Mouse (Mus musculus) liver, adult 2 months (tissue): ENCODE results near the gene Tmem208. TPM values are rescaled to one million over a fixed set of nuclear protein-coding genes. Genes with fewer than 3 reads are reported as not detected.

Experiments
- DNase-seq: peaks from one replicate; pipeline ENCODE4 v3.0.0-alpha.2; 2011; ENCODE audit warnings: low read depth, low spot score; ENCODE audit errors: extremely low read depth
- H3K27ac ChIP-seq: fragments of 200-500 bp; replicated peaks from 2 replicates; pipeline ENCODE4 v1.5.1; 2012; ENCODE audit warnings: low read depth, mild to moderate bottlenecking, control low read depth, inconsistent platforms, low read length; ENCODE audit not compliant: insufficient read depth
- H3K27me3 ChIP-seq: fragments of 200-500 bp; 2 replicates; pipeline ENCODE4 v1.6.1; 2012; ENCODE audit warnings: mild to moderate bottlenecking, moderate library complexity, low read length, inconsistent platforms; ENCODE audit not compliant: control insufficient read depth, insufficient read depth
- H3K36me3 ChIP-seq: fragments of 200-500 bp; 2 replicates; pipeline ENCODE4 v1.6.1; 2012; ENCODE audit warnings: low read length, inconsistent platforms; ENCODE audit not compliant: control insufficient read depth, insufficient read depth
- H3K4me1 ChIP-seq: fragments of 200-500 bp; 2 replicates; pipeline ENCODE4 v1.6.1; 2011; ENCODE audit warnings: low read length; ENCODE audit not compliant: control insufficient read depth, insufficient read depth
- H3K4me3 ChIP-seq: fragments of 200-500 bp; 2 replicates; pipeline ENCODE4 v1.5.1; 2011; ENCODE audit warnings: low read depth, mild to moderate bottlenecking, control low read depth, low read length, moderate library complexity; ENCODE audit not compliant: insufficient read depth
- H3K79me2 ChIP-seq: fragments of 200-500 bp; 2 replicates; pipeline ENCODE4 v1.6.1; 2012; ENCODE audit warnings: inconsistent platforms, mild to moderate bottlenecking, low read length, moderate library complexity; ENCODE audit not compliant: control insufficient read depth, insufficient read depth
- H3K9ac ChIP-seq: fragments of 200-500 bp; 2 replicates; pipeline ENCODE4 v1.6.1; 2012; ENCODE audit warnings: low read depth, mild to moderate bottlenecking, control low read depth, inconsistent platforms, low read length
- CTCF ChIP-seq: fragments of 200-500 bp; IDR thresholded peaks from 2 replicates; pipeline ENCODE4 v1.5.1; 2011; ENCODE audit warnings: low read depth, low read length, control low read depth
- POLR2A ChIP-seq: fragments of 200-500 bp; IDR thresholded peaks from 2 replicates; pipeline ENCODE4 v1.6.1; 2011; ENCODE audit warnings: low read length, control low read depth; ENCODE audit not compliant: insufficient read depth; ENCODE audit errors: extremely low read depth
- WGBS: fragments of 180-500 bp; shearing (Covaris S2); methylation state at CpG from one replicate; pipeline ENCODE4 v1.1.7; 2018; 5-methylcytosine and 5-hydroxymethylcytosine counted together
- polyA plus RNA-seq: library from polyadenylated mRNA; depleted of rRNA; stranded (reverse); fragments of >200 nt; gene quantifications from 2 replicates; pipeline ENCODE4 v1.2.3, GENCODE M21; 2012
- total RNA-seq: library from RNA; depleted of rRNA; stranded (reverse); fragments of >200 nt; gene quantifications from 2 replicates; pipeline ENCODE4 v1.2.3, GENCODE M21; 2014

Tmem208 gene
- total and polyA plus RNA-seq, 2 experiments, result 90.9 to 104 TPM

DNA sequence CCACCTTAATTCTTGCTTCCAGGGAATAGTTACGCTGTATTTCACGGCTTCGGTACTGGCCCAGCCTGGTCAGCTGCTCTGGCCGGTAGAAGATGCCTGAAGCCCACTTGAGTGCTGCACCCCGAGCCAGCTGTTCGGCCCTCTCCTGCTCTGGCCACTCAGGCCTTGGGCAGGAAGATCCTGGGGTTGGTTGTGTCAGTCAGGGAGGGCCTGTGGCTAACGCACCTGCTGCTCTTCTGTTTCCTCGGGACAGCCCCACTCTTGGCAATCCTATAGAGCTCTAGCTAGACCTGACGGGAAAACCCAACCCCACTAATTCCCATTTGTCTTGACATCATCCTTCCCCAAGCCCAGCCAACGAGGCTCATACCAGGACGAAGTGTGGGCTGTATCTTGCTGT is 30.9 kb upstream of the Tmem208 start:
- no peak for DNase-seq
- H3K79me2 ChIP-seq, result peaks cover 11% of the 10 kb centered on the region
- 72% methylated on average over 11 of the region's 11 CpGs for WGBS
- H3K27me3 ChIP-seq, result no peaks in the 10 kb centered on the region
- no peak for TF ChIP-seq POLR2A
- no peak for TF ChIP-seq CTCF
- peaks cover 12% of the 10 kb centered on the region for H3K4me1 ChIP-seq
- peak overlapping the region; percentile 69 for H3K9ac ChIP-seq
- peaks cover 2% of the 10 kb centered on the region; the same call in 1 of the 2 replicates for H3K36me3 ChIP-seq
- H3K4me3 ChIP-seq, result peak overlapping the region; percentile 42
- peak overlapping the region; percentile 66 for H3K27ac ChIP-seq

DNA sequence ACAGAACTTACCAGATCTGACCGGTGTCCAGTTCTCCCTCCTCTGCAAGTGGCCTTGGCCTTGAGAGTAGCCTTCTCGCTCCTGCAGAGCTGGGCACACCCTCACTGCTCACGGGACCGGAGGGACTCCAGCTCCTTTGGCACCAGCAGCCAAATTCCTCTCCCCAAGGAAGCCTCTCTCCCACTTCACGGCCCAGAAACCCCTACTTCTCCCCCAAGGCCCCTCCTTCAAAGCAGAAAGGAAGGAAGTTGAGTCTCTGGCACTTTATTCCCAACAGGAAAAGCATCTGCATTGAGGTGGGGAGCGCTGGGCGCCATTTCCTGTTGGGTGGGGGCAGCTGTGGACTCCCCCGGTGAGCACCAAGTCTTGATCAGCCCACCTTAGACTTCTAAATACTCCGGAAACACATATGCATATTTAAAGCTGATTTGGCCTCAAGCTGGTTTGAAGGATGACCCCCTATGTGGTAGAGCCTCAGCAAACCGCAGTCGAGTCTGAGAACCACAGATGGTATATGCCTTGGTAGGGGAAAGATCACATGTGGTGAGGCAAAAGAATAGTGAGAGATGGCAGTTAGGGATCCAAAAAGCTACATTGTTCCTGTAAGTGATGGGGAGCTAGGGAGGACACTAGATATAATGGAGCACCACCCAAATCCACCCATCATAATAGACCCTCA is 30.1 kb upstream of the Tmem208 start, which contains the start of gene Exoc3l:
Exoc3l (minus strand) TSS at position 207 of the 679 bp plus-strand sequence.
- Histone ChIP-seq H3K4me1 (peaks cover 10% of the 10 kb centered on the region), H3K36me3 (peaks cover 5% of the 10 kb centered on the region; the same call in 1 of the 2 replicates), H3K79me2 (peaks cover 11% of the 10 kb centered on the region), H3K4me3 (peak within 1 kb of the TSS; percentile 42), H3K27me3 (no peaks in the 10 kb centered on the region), H3K27ac (peak within 1 kb of the TSS; percentile 66), H3K9ac (peak within 1 kb of the TSS; percentile 69)
- TF ChIP-seq CTCF (no peak), POLR2A (0 out of 2 replicates have a peak, but pooled peaks have one; percentile 11)
- WGBS, result 69% methylated on average over 11 of the region's 11 CpGs
- no peak for DNase-seq

DNA sequence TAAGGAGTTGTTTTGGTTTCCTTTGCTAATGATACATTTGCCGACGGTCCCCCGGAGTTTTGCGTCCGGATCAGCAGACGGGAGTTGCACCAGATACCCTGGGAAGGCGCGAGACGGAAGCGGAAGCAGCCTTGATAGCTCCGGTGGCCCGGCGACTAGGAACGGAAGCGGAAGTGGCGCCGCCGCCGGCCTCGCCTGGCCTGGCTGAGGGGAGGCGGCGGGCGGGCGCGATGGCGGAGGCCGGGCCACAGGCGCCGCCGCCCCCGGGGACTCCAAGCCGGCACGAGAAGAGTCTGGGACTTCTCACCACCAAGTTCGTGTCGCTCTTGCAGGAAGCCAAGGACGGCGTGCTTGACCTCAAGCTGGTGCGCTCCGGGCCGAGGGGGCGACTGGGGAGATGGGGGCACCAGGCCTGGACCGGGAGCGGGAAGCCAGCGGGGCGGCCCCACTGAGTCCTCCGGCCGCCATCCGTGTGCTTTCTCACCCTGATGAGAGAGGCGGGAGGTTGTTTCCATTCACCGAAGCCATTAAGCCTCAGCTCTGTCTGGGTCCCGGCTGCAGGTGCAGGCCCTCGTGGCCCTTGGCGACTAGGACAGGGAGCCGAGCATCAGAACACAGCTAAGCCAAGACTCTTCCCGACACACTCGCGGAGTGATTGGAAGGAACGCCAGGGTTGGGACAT is 28.5 kb upstream of the Tmem208 start, which contains the start of gene E2f4:
E2f4 (plus strand) TSS at position 153 of the 682 bp plus-strand sequence.
- Histone ChIP-seq H3K4me3 (peak within 1 kb of the TSS; percentile 95), H3K9ac (peak within 1 kb of the TSS; percentile 91), H3K79me2 (peaks cover 11% of the 10 kb centered on the region), H3K36me3 (peaks cover 10% of the 10 kb centered on the region), H3K4me1 (peaks cover 10% of the 10 kb centered on the region), H3K27ac (peak within 1 kb of the TSS; percentile 44), H3K27me3 (no peaks in the 10 kb centered on the region)
- WGBS, result under 1% methylated on average over 58 of the region's 58 CpGs
- TF ChIP-seq CTCF (no peak), POLR2A (0 out of 2 replicates have a peak, but pooled peaks have one; percentile 52)
- DNase-seq, result peak; percentile 84

DNA sequence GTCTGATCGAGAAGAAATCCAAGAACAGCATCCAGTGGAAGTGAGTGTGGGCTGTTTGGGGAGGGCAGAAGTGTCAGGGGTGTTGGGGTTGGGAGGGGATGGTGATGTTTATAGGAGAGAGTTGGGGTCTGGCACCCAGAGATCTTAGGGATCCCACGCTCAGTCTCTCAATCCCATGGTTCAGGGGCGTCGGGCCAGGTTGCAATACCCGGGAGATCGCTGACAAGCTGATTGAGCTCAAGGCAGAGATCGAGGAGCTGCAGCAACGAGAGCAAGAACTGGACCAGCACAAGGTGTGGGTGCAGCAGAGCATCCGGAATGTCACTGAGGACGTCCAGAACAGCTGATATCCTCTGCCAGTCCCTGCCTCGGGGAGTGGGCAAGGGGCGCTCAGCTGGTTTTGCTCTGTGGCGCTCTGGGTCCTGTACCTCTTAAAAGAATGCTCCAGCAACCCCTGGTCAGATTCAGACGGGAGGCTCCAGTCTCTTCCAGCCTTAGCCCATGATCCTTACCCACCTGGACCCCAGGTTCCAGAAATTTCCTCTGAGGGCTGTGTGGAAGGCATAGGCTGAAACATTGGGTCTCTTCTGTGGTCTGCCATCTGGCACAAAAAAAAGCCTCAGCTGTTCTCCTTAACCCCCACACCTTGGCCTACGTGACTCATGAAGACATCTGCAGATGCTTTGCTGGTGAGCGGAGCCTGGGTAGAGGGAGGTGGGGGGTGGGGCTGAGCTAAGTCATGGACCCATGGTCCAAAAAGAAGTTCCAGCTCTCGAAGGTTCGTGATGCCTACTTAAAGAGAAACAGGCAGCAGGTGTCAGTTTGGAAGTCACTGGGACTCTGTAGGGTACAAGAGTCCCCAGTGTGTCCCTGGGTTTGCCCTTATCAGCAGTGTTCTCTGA is 27.6 kb upstream of the Tmem208 start:
- Histone ChIP-seq H3K27ac (no peak overlapping the region), H3K4me1 (peaks cover 10% of the 10 kb centered on the region)

DNA sequence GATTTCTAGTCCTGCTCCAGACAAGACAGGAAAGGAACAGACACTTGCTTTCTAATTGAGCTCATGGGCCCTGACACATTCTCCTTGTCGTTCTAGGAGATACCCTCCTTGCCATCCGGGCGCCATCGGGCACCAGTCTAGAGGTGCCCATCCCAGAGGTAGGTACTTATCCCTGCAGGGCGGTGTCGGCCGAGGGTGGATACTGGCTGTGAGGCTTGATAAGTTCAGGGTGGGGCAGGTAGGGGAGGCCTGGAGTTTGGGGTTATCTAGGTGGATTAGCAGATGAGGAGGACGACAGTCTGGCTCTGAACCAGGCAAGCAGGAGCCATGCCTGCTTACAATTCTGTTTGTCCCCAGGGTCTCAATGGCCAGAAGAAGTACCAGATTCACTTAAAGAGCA is 26.2 kb upstream of the Tmem208 start:
- no peak for DNase-seq
- Histone ChIP-seq H3K27ac (no peak overlapping the region), H3K4me1 (peaks cover 10% of the 10 kb centered on the region), H3K9ac (no peak overlapping the region), H3K27me3 (no peaks in the 10 kb centered on the region), H3K79me2 (peaks cover 11% of the 10 kb centered on the region), H3K4me3 (no peak overlapping the region), H3K36me3 (peaks cover 19% of the 10 kb centered on the region)
- whole genome bisulfite sequencing, result 93% methylated on average over 8 of the region's 8 CpGs
- TF ChIP-seq CTCF (no peak), POLR2A (no peak)

More for the DNA sequence above, 27.6 kb upstream of the Tmem208 start:
- no peaks in the 10 kb centered on the region for H3K27me3 ChIP-seq
- peak overlapping the region; percentile 91 for H3K9ac ChIP-seq
- TF ChIP-seq CTCF (no peak), POLR2A (no peak)
- H3K4me3 ChIP-seq, result peak overlapping the region; percentile 95
- 40% methylated on average over 18 of the region's 18 CpGs for WGBS
- peaks cover 11% of the 10 kb centered on the region for H3K79me2 ChIP-seq
- H3K36me3 ChIP-seq, result peaks cover 14% of the 10 kb centered on the region
- no peak for DNase-seq
